Mouse (Mus musculus): ENCODE measurements at regions not wholly inside any gene's neighbourhood (a gene's known extent, or its start where the extent isn't known, plus 50 kb on each side); places are given as distances from the start of the nearest gene placed in this dataset.

GRCm38 (mm10) chr3:54103098-54103497 is 52.7 kb upstream of the Trpc4 start:
- Histone ChIP-seq H3K27me3 (no peaks in the 10 kb centered on the region), H3K9me3 (no peaks in the 10 kb centered on the region), H3K4me2 (replicated peaks) (no peak overlapping the region), H3K4me3 (no peak overlapping the region), H3K9ac (replicated peaks) (no peak overlapping the region), H3K27ac (replicated peaks) (no peak overlapping the region), H3K4me1 (no peaks in the 10 kb centered on the region), H3K36me3 (no peaks in the 10 kb centered on the region)
- 91% methylated on average over 8 of the region's 16 CpGs for WGBS
- no peak for ATAC-seq (ENCODE audit: low FRiP score, low read depth)

DNA sequence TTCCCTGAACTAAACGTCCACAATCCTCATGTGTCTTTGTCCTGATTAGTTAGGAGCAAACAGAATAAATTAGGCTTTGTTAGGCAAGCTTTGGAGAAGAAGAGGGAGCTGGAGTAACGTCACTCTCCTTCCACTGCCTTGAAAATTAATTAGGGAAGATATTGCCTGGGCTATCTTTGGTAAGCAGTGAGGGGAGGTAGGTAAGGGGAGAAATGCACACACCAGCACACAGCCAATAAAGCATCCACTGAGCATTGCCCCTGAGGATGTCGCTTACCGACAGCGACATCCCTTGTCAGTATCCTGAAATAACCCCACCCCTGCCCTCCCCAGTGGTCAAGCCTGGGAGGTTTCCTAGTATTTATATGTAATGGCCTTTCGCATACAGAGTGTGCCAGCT is 72.2 kb upstream of the Trpc4 start:
- no peak overlapping the region for H3K9ac ChIP-seq (replicated peaks)
- no peak overlapping the region for H3K4me2 ChIP-seq (replicated peaks)
- peak; percentile 47; the same call in 1 of the 2 replicates for ATAC-seq (ENCODE audit: low FRiP score, low read depth)
- H3K9me3 ChIP-seq = no peaks in the 10 kb centered on the region
- no peaks in the 10 kb centered on the region for H3K27me3 ChIP-seq
- no peak overlapping the region for H3K4me3 ChIP-seq
- WGBS = 45% methylated on average over 6 of the region's 6 CpGs
- no peaks in the 10 kb centered on the region for H3K36me3 ChIP-seq
- peaks cover 7% of the 10 kb centered on the region; the same call in 1 of the 2 replicates for H3K4me1 ChIP-seq
- peak overlapping the region; percentile 36 for H3K27ac ChIP-seq (replicated peaks)

DNA sequence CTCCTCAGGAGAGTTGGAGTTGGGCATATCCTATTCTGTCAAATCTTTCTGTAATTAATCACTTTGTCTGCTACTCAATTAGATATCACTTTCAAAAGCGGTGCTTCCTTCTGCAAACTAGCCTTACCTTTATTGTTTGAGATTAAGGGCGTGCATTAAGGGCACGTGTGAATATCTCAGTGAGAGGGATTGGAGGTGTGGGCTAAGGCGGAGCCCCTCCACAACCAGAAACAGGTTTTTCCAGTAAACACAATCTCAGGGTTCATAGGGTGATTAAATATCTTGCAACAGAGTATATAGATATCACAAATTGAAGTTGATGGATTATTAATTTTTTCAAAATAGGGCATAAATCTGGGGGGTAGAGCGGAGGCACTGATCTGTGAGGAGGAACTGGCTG is 79.4 kb upstream of the Trpc4 start:
- H3K4me3 ChIP-seq = no peak overlapping the region
- no peaks in the 10 kb centered on the region for H3K4me1 ChIP-seq
- no peak overlapping the region for H3K27ac ChIP-seq (replicated peaks)
- no peaks in the 10 kb centered on the region for H3K27me3 ChIP-seq
- no peaks in the 10 kb centered on the region for H3K36me3 ChIP-seq
- no peak for ATAC-seq (ENCODE audit: low FRiP score, low read depth)
- H3K4me2 ChIP-seq (replicated peaks) = no peak overlapping the region
- no peaks in the 10 kb centered on the region for H3K9me3 ChIP-seq
- no peak overlapping the region for H3K9ac ChIP-seq (replicated peaks)
- 82% methylated on average over 5 of the region's 5 CpGs for WGBS

GRCm38 (mm10) chr3:54060653-54061052 is 95.2 kb upstream of the Trpc4 start:
- no peaks in the 10 kb centered on the region for H3K4me1 ChIP-seq
- ATAC-seq (ENCODE audit: low FRiP score, low read depth) = no peak
- WGBS = 65% methylated on average over 1 of the region's 1 CpGs

GRCm38 (mm10) chr3:54054376-54054775 is 101.5 kb upstream of the Trpc4 start:
- H3K4me2 ChIP-seq (replicated peaks) = no peak overlapping the region
- H3K36me3 ChIP-seq = no peaks in the 10 kb centered on the region
- H3K9ac ChIP-seq (replicated peaks) = no peak overlapping the region
- WGBS = 87% methylated on average over 7 of the region's 7 CpGs
- no peak overlapping the region for H3K4me3 ChIP-seq
- peaks cover 4% of the 10 kb centered on the region for H3K4me1 ChIP-seq
- H3K27me3 ChIP-seq = no peaks in the 10 kb centered on the region
- no peaks in the 10 kb centered on the region for H3K9me3 ChIP-seq
- H3K27ac ChIP-seq (replicated peaks) = no peak overlapping the region
- no peak for ATAC-seq (ENCODE audit: low FRiP score, low read depth)

More at GRCm38 (mm10) chr3:54060653-54061052, 95.2 kb upstream of the Trpc4 start:
- H3K9ac ChIP-seq (replicated peaks) = no peak overlapping the region
- no peaks in the 10 kb centered on the region for H3K9me3 ChIP-seq
- H3K27me3 ChIP-seq = no peaks in the 10 kb centered on the region
- no peaks in the 10 kb centered on the region for H3K36me3 ChIP-seq
- no peak overlapping the region for H3K27ac ChIP-seq (replicated peaks)
- H3K4me3 ChIP-seq = no peak overlapping the region
- H3K4me2 ChIP-seq (replicated peaks) = no peak overlapping the region

GRCm38 (mm10) chr3:54049370-54049769 is 106.5 kb upstream of the Trpc4 start:
- WGBS = 25% methylated on average over 2 of the region's 2 CpGs
- Histone ChIP-seq H3K9ac (replicated peaks) (no peak overlapping the region), H3K36me3 (no peaks in the 10 kb centered on the region), H3K9me3 (no peaks in the 10 kb centered on the region), H3K27ac (replicated peaks) (no peak overlapping the region), H3K27me3 (no peaks in the 10 kb centered on the region), H3K4me1 (peaks cover 5% of the 10 kb centered on the region), H3K4me2 (replicated peaks) (no peak overlapping the region), H3K4me3 (no peak overlapping the region)
- ATAC-seq (ENCODE audit: low FRiP score, low read depth) = peak; percentile 78

GRCm38 (mm10) chr3:54048091-54048670 is 107.7 kb upstream of the Trpc4 start:
- Histone ChIP-seq H3K4me3 (no peak overlapping the region), H3K9me3 (no peaks in the 10 kb centered on the region), H3K4me1 (peaks cover 5% of the 10 kb centered on the region), H3K4me2 (replicated peaks) (no peak overlapping the region), H3K27ac (replicated peaks) (no peak overlapping the region), H3K36me3 (no peaks in the 10 kb centered on the region), H3K9ac (replicated peaks) (no peak overlapping the region), H3K27me3 (no peaks in the 10 kb centered on the region)
- ATAC-seq (ENCODE audit: low FRiP score, low read depth) = no peak
- WGBS = 63% methylated on average over 3 of the region's 3 CpGs

GRCm38 (mm10) chr3:54027365-54027764 is 128.5 kb upstream of the Trpc4 start:
- no peak for ATAC-seq (ENCODE audit: low FRiP score, low read depth)
- Histone ChIP-seq H3K9ac (replicated peaks) (no peak overlapping the region), H3K9me3 (no peaks in the 10 kb centered on the region), H3K27ac (replicated peaks) (no peak overlapping the region), H3K4me1 (no peaks in the 10 kb centered on the region), H3K27me3 (peaks cover 9% of the 10 kb centered on the region), H3K36me3 (no peaks in the 10 kb centered on the region), H3K4me2 (replicated peaks) (no peak overlapping the region), H3K4me3 (no peak overlapping the region)
- WGBS = 87% methylated on average over 4 of the region's 4 CpGs

DNA sequence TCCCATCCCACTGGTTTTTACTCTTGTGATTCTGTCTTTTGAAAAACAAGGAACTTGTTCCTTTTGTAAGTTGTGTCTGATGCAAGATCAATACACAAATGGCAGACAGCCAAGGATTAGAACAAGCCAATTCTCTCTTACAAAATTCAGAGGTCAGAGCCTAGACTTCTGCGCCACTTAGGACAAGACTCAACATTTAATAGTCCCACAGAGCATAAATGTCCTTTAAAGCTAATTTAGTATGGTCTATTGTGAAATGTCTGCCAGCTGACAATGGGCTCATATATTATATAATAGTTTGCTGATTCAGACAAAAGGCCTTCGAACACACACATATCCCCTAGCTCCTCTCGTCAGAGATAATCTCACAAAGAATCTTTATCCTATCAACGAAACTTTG is 135.6 kb upstream of the Trpc4 start:
- no peaks in the 10 kb centered on the region for H3K36me3 ChIP-seq
- H3K27me3 ChIP-seq = peaks cover 22% of the 10 kb centered on the region
- H3K27ac ChIP-seq (replicated peaks) = no peak overlapping the region
- no peak overlapping the region for H3K4me2 ChIP-seq (replicated peaks)
- 6% methylated on average over 4 of the region's 4 CpGs for WGBS
- H3K4me3 ChIP-seq = no peak overlapping the region
- no peaks in the 10 kb centered on the region for H3K9me3 ChIP-seq
- no peak overlapping the region for H3K9ac ChIP-seq (replicated peaks)
- H3K4me1 ChIP-seq = peaks cover 19% of the 10 kb centered on the region
- peak; percentile 78 for ATAC-seq (ENCODE audit: low FRiP score, low read depth)

- H3K27me3 ChIP-seq = peaks cover 20% of the 10 kb centered on the region
- H3K9ac ChIP-seq (replicated peaks) = no peak overlapping the region
- no peak overlapping the region for H3K4me2 ChIP-seq (replicated peaks)
- ATAC-seq (ENCODE audit: low FRiP score, low read depth) = peak; percentile 69
- no peak overlapping the region for H3K4me3 ChIP-seq
- 17% methylated on average over 4 of the region's 4 CpGs for WGBS
- no peaks in the 10 kb centered on the region for H3K36me3 ChIP-seq
- no peaks in the 10 kb centered on the region for H3K9me3 ChIP-seq
- H3K27ac ChIP-seq (replicated peaks) = peak overlapping the region; percentile 49; the same call in 1 of the 2 replicates
- peaks cover 19% of the 10 kb centered on the region for H3K4me1 ChIP-seq
These were observed 137.7 kb upstream of the Trpc4 start for GRCm38 (mm10) chr3:54017943-54018649.

- Histone ChIP-seq H3K4me2 (replicated peaks) (no peak overlapping the region), H3K27ac (replicated peaks) (no peak overlapping the region), H3K27me3 (peaks cover 8% of the 10 kb centered on the region; the same call in 1 of the 2 replicates), H3K9ac (replicated peaks) (no peak overlapping the region), H3K4me3 (no peak overlapping the region), H3K4me1 (peaks cover 19% of the 10 kb centered on the region), H3K36me3 (no peaks in the 10 kb centered on the region), H3K9me3 (no peaks in the 10 kb centered on the region)
- 48% methylated on average over 5 of the region's 5 CpGs for WGBS
- no peak for ATAC-seq (ENCODE audit: low FRiP score, low read depth)
These were observed 139.0 kb upstream of the Trpc4 start for GRCm38 (mm10) chr3:54016877-54017276.

DNA sequence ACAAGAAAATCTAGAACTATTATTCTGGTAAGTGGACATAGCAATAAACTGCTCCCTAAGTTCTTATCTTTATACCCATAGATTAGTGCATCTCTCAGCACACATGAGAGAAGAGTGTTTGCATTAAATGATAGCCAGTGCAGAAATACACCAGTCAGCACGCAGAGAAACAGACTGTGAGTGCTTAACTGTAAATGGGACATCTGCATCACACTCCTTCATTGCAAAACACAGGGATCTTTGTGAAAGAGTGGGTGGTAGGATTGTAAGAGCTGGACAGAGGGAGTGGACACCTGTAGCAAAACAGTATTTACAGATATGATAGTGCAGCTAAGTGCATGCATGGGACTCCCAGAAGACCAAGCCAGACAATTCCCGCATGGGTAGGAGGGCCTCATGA is 144.8 kb upstream of the Trpc4 start:
- no peak for ATAC-seq (ENCODE audit: low FRiP score, low read depth)
- WGBS = 94% methylated on average over 2 of the region's 2 CpGs
- Histone ChIP-seq H3K9me3 (no peaks in the 10 kb centered on the region), H3K4me2 (replicated peaks) (no peak overlapping the region), H3K9ac (replicated peaks) (no peak overlapping the region), H3K27me3 (no peaks in the 10 kb centered on the region), H3K4me3 (no peak overlapping the region), H3K4me1 (no peaks in the 10 kb centered on the region), H3K27ac (replicated peaks) (no peak overlapping the region), H3K36me3 (no peaks in the 10 kb centered on the region)

Data from midbrain, embryonic 12.5 days (tissue).